Mouse (Mus musculus): ENCODE measurements around the gene Gm7298. TPM values are rescaled to one million over a fixed set of nuclear protein-coding genes. Genes with fewer than 3 reads are reported as not detected.
"Not testable (repeated sequence)": the region's sequence is repeated elsewhere in the genome, so short reads cannot be mapped to it uniquely, and the experiment has no call there.

The Gm7298 gene
- total RNA-seq (2021) = not detected
- long read RNA-seq, experiment 1 = 0 reads
- long read RNA-seq, experiment 2 = 0 reads

DNA sequence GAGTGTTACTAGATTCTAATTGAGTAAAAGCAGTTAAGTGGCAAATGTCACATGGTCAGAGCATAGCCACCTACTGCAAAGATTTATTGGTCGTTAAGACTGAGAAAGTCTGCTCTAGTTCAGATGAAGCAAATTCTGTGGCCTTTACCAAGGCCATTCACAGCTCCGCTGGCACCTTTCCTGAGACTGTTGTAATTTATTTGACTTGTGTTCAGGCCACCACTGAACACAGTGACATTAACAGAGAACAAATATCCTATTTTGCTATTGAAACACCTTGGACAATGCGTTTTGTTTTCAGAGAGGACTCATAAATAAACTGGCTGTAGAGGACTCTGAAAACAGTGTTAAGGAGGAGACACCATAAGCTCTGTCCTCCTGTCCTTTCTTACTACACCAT, at the start of gene Gm7298:
Gm7298 (plus strand) TSS at position 301 of the 400 bp plus-strand sequence.
- DNase-seq (ENCODE audit: low spot score in 2 of 2) = no peak

DNA sequence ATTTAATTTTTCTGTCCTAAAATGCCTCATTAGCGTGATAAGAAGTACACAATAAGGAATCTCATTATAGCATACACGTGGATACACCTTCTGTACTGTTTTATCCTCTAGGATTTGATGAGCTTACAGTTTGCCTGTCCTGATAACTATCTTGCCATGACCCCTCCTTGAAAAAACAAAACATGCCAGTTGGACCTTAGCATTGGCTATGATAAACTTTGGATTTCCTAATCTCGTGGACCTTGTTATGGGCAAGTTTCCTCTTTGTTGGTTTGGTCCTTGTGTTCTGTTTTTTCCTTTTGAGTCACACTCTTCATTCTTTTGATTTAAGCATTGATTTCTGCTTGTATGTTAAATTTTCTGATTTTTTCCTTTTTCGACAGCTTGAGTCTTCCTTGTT, 95.3 kb downstream of the Gm7298 start:
- DNase-seq (ENCODE audit: low spot score in 2 of 2) = no peak

GRCm38 (mm10) chr6:121836361-121836760, 103.6 kb downstream of the Gm7298 start:
- DNase-seq (ENCODE audit: low spot score in 2 of 2) = no peak

GRCm38 (mm10) chr6:121838271-121838670, 105.5 kb downstream of the Gm7298 start, which contains the start of gene Mug1:
Mug1 (plus strand) TSS chr6:121838541.
- not testable (repeated sequence) for DNase-seq (ENCODE audit: low spot score in 2 of 2)

Other genes with a start within 250 kb of the Gm7298 start
- gene A2m, start 97.6 kb upstream of the Gm7298 start, total RNA-seq (2021) = 1 to 10 TPM; 1.1 to 2.1 TPM
- gene Mug1, start 105.6 kb downstream of the Gm7298 start, total RNA-seq (2021) = not detected